Mouse (Mus musculus) left cerebral cortex, adult 18-20 months (tissue): ENCODE measurements at regions not wholly inside any gene's neighbourhood (a gene's known extent, or its start where the extent isn't known, plus 50 kb on each side); places are given as distances from the start of the nearest gene placed in this dataset.
A peak's percentile ranks its signal among the peaks of the same experiment; 100 is the strongest.

Experiments used
- DNase-seq, 2 experiments: peaks; one replicate each; pipeline ENCODE4 v3.0.0; 2021 to 2022; ENCODE audit warnings: low spot score in 2 of 2, mixed read lengths in 1 of 2

DNA sequence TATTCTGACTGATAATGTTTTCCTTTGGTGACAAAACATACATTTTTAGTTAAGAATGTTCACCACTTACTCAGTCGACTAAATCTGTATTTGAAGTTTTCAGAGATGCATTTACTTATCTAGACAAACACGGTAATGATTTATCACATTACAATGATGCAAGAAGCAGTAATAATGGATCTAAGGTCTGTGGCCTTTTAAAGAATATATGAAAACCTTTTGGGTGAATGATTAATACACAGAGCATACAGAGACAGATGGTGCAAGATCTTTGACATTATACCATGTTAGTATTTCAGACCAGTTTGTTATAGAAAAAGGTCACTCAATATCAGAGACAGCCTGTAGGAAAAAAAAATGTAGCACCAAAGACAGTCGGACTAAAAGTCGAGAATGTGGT is 1004.2 kb upstream of the Ncam2 start:
- DNase-seq, result no peak

DNA sequence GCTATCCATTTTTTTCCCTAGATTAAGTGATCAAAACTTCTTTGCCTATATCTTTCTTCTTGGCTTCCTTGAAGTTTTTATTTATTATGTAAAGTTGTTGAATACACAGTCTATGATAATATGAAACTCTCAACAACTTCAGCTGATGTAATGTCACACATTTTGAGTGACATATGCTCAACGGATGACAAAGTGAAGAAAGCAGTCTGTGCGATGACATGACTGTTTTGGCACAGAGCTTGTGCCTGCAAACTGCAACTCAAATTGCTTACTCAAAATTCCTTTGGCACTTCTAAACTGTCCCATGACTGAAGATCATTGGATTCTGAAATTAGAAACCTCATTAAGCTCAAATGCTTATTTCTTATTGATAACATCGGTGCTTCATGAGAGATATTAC is 997.7 kb upstream of the Ncam2 start:
- no peak for DNase-seq

- no peak for DNase-seq
Observed at GRCm38 (mm10) chr16:80212769-80213168, 987.7 kb upstream of the Ncam2 start.

DNA sequence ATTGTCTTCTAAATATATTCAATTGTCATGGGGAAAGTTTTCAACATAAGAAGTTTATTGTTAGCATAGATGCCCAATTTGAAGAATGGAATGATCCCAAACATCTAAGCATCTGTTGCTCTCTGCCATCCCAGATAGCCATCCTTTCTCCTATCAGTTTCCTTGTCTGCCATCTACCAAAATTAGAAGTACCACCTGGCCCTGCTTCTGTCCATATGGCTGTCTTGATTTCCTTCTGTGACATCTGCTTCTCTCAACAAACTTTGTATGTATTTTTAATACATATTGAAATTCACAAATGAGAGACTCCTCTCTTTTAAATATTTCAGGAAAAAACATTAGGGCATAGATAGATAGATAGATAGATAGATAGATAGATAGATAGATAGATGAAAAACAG is 945.1 kb upstream of the Ncam2 start:
- DNase-seq, result peak; percentile 1 to 8

GRCm38 (mm10) chr16:80266151-80266617 is 934.3 kb upstream of the Ncam2 start:
- DNase-seq, result no peak

GRCm38 (mm10) chr16:80272291-80273123 is 928.0 kb upstream of the Ncam2 start:
- no peak for DNase-seq
